Mouse (Mus musculus) stomach, embryonic 15.5 days (tissue): Measurements from ENCODE around the gene Ipo9. TPM values are rescaled to one million over a fixed set of nuclear protein-coding genes. Genes with fewer than 3 reads are reported as not detected.

ENCODE experiments used
- ATAC-seq: fragments of 200-750 bp; cut with Nextera tagmentation; 2 replicates; pipeline ENCODE4 v1.8.0; 2017; ENCODE audit warnings: low read depth, moderate number of reproducible peaks, moderate TSS enrichment; ENCODE audit not compliant: insufficient read depth, low FRiP score
- H3K27ac ChIP-seq: fragments of 300-500 bp; sonication (generic); 2 replicates; pipeline ENCODE4 v1.5.1; 2015; ENCODE audit warnings: mild to moderate bottlenecking, inconsistent platforms
- H3K27me3 ChIP-seq: fragments of 300-500 bp; sonication (generic); replicated peaks from 2 replicates; pipeline ENCODE4 v1.6.1; 2015; ENCODE audit warnings: inconsistent platforms
- H3K36me3 ChIP-seq: fragments of 300-500 bp; sonication (generic); 2 replicates; pipeline ENCODE4 v1.6.1; 2015; ENCODE audit warnings: inconsistent platforms
- H3K4me1 ChIP-seq: fragments of 300-500 bp; sonication (generic); 2 replicates; pipeline ENCODE4 v1.6.1; 2015; ENCODE audit warnings: inconsistent platforms
- H3K4me2 ChIP-seq: fragments of 300-500 bp; sonication (generic); 2 replicates; pipeline ENCODE4 v1.6.1; 2015; ENCODE audit warnings: mild to moderate bottlenecking, inconsistent platforms
- H3K4me3 ChIP-seq: fragments of 300-500 bp; sonication (generic); replicated peaks from 2 replicates; pipeline ENCODE4 v1.5.1; 2015; ENCODE audit warnings: inconsistent platforms
- H3K9ac ChIP-seq: fragments of 300-500 bp; sonication (generic); 2 replicates; pipeline ENCODE4 v1.6.1; 2015; ENCODE audit warnings: inconsistent platforms
- H3K9me3 ChIP-seq: fragments of 300-500 bp; sonication (generic); 2 replicates; pipeline ENCODE4 v1.6.1; 2016; ENCODE audit warnings: inconsistent platforms
- WGBS: fragments of 180-500 bp; shearing (Covaris S2); methylation state at CpG from one replicate; pipeline ENCODE4 v1.1.7; 2015; 5-methylcytosine and 5-hydroxymethylcytosine counted together
- polyA plus RNA-seq: library from polyadenylated mRNA; unstranded; fragments of >200 nt; fragmentation: Nextera tagmentation; extraction: Ambion mirVana; gene quantifications from 2 replicates; pipeline ENCODE4 v1.2.1, GENCODE M21; 2015

The Ipo9 gene
- polyA plus RNA-seq, 1 experiment from 2014 or later = 88.7 TPM

DNA sequence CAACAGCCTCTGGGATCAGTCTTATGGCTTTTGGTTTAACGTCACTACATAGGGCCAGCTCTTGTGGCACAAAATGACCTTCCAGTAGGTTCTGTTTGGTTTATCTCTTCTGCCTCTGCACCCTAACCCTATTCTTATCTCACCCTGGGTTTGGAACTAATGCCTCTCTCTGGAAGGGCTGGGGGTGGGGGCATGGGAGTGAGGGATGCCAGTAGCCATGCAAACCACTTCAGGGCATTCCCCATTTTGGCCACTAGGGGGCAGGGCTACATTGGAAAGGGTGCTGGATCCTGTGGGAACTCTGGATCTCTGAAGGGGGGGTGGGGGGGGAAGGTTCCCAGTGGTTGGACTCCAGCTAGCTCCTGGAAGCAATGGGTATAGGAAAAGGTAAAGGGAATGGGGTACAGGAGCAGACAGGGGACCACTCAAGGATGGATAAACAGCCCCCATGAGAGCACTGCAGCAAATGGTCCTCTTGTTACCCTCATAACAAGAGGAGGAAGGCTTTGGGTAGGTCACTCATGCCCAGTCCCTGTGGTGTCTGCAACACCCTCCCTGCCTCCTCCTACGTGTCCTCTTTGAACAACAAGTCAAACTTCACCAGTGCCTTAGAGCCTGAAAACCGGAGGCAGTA lies 30.9 kb upstream of the Ipo9 start:
- H3K9me3 ChIP-seq = no peaks in the 10 kb centered on the region
- H3K4me3 ChIP-seq = no peak overlapping the region
- peaks cover 20% of the 10 kb centered on the region for H3K36me3 ChIP-seq
- H3K4me2 ChIP-seq = no peak overlapping the region
- H3K4me1 ChIP-seq = peaks cover 12% of the 10 kb centered on the region
- peak overlapping the region; percentile 74; the same call in 1 of the 2 replicates for H3K27ac ChIP-seq
- no peak overlapping the region for H3K9ac ChIP-seq
- WGBS = 81% methylated on average over 3 of the region's 3 CpGs
- no peak for ATAC-seq
- H3K27me3 ChIP-seq = no peaks in the 10 kb centered on the region

DNA sequence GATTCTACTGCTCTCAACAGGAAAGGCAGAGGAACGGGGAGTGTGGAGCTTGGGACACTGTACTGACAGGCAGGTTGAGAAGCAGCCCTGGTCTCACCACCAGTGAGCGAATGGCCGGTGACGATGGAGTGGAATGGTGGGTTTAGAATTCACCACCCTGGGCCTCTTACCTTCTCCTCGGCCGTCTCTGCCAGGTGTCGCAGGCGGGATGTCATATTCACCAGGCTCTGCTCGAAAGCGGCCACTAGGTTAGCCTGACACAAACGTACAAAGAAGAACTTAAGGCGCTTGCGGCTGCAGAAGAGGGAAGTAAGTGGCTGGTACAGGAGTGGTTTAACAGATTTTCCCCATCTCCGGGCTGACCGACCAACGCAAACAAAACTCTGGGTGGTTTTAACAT lies 30.2 kb upstream of the Ipo9 start:
- H3K27me3 ChIP-seq = no peaks in the 10 kb centered on the region
- peaks cover 12% of the 10 kb centered on the region for H3K4me1 ChIP-seq
- no peak for ATAC-seq
- H3K9ac ChIP-seq = no peak overlapping the region
- H3K36me3 ChIP-seq = peaks cover 18% of the 10 kb centered on the region
- 89% methylated on average over 16 of the region's 16 CpGs for WGBS
- H3K9me3 ChIP-seq = no peaks in the 10 kb centered on the region
- no peak overlapping the region for H3K4me2 ChIP-seq
- no peak overlapping the region for H3K27ac ChIP-seq
- H3K4me3 ChIP-seq = no peak overlapping the region

DNA sequence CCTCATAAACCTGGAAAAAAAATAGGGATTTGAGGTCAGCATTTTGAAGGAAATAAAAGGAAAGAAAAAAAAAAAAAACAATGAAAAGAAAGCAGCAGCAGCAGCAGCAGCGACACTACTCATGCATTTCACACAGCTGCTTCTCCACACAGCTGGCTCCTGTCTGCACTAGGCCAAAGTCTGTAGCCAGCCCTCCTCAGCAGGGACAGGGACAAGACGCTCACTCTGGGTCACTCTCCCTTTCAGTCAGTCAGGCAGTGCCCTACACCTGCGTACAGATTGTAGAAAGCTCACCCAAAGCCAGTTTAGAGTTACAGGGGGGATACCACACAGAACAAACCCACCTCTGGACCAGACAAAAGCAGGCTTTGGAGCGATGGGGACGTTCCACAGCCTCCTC lies 27.6 kb upstream of the Ipo9 start:
- Histone ChIP-seq H3K9ac (no peak overlapping the region), H3K27ac (no peak overlapping the region), H3K4me1 (peaks cover 8% of the 10 kb centered on the region), H3K27me3 (no peaks in the 10 kb centered on the region), H3K4me2 (no peak overlapping the region), H3K36me3 (peaks cover 27% of the 10 kb centered on the region), H3K4me3 (no peak overlapping the region), H3K9me3 (no peaks in the 10 kb centered on the region)
- ATAC-seq = no peak
- 86% methylated on average over 5 of the region's 5 CpGs for WGBS

DNA sequence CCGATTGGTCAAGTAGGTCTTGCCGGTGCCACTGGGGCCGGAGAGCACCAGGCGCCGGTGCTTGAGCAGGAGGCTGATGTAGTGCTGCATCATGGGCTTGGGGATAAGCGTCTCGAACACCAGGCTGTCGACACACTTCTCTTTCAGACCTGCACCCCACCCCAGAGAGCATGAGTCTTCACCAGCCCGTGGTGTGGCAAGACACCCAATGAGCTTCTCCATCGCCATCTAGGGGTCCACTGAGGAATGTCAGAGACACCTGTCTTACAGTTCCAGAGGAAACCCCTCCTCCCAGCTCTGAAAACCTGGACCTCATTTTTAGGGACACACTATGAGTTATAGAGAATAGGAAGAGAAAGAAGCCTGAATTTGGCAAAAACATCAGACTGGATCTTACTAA lies 22.0 kb upstream of the Ipo9 start:
- H3K27ac ChIP-seq = no peak overlapping the region
- WGBS = 75% methylated on average over 10 of the region's 10 CpGs
- H3K4me1 ChIP-seq = no peaks in the 10 kb centered on the region
- no peak for ATAC-seq
- no peaks in the 10 kb centered on the region for H3K27me3 ChIP-seq
- H3K9me3 ChIP-seq = no peaks in the 10 kb centered on the region
- no peak overlapping the region for H3K4me2 ChIP-seq
- peaks cover 43% of the 10 kb centered on the region for H3K36me3 ChIP-seq
- H3K4me3 ChIP-seq = no peak overlapping the region
- no peak overlapping the region for H3K9ac ChIP-seq

DNA sequence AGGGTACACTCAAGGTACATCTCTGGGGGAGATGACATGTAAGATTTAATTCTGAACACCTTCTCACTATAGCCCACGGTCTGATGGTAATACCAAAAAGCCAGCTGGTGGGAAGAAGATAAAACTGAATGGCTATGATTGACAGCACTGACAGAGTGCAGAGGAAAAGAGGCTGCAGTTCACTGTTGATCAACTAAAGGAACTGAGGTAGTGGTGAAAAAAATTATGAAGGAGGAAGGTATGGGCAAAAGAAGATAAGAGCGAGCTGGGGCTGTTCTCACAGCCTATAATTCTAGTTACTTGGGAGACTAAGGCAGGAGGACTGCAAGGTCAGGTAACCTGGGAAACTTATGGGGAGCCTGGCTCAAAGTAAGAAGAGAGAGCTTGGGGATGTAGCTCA lies 21.1 kb upstream of the Ipo9 start:
- Histone ChIP-seq H3K4me2 (no peak overlapping the region), H3K9ac (no peak overlapping the region), H3K4me3 (no peak overlapping the region), H3K27me3 (no peaks in the 10 kb centered on the region), H3K4me1 (no peaks in the 10 kb centered on the region), H3K36me3 (peaks cover 43% of the 10 kb centered on the region), H3K27ac (no peak overlapping the region), H3K9me3 (no peaks in the 10 kb centered on the region)
- 85% methylated on average over 2 of the region's 2 CpGs for WGBS
- ATAC-seq = no peak

DNA sequence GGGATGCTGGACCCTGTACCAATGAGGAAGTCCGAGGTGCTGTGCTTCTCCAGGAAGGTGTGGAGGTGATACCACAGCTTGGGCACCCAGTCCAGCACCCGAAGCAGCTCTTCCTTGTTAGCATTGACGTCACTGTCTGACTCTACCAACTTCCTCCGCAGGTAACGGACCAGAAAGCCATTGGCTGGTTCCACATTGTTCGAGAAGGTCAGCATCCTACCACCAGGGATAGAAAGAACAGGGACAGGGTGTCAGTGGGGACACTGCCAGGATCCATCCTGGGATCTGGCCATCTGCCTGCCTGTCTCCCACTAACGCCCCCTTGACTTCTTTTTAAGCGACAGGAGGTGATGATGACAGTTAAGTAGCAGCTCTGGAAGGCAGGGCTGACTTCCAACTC lies 19.6 kb upstream of the Ipo9 start:
- Histone ChIP-seq H3K27me3 (no peaks in the 10 kb centered on the region), H3K9ac (no peak overlapping the region), H3K4me2 (no peak overlapping the region), H3K4me1 (no peaks in the 10 kb centered on the region), H3K36me3 (peaks cover 38% of the 10 kb centered on the region), H3K9me3 (no peaks in the 10 kb centered on the region), H3K27ac (no peak overlapping the region), H3K4me3 (no peak overlapping the region)
- WGBS = 90% methylated on average over 8 of the region's 8 CpGs
- no peak for ATAC-seq

DNA sequence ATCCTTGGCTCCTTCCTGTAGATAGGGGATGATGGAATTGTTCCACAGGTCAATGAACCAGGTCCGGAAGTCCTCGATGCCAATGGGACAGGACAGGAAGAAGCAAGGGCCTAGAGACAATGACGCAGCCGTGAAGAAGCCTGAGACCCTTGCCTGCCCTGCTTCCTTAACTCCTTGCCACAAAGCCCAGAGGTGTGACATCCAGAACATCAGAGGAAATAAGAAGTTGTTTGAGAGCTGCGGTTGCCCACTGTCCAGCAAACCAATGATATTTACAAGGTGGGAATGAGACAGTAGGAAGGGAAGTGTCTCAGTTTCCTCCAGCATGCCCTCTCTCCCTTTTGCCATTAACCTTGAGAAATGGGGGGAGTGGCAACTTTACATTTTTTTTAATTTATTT lies 18.6 kb upstream of the Ipo9 start:
- no peak for ATAC-seq
- 92% methylated on average over 5 of the region's 5 CpGs for WGBS

DNA sequence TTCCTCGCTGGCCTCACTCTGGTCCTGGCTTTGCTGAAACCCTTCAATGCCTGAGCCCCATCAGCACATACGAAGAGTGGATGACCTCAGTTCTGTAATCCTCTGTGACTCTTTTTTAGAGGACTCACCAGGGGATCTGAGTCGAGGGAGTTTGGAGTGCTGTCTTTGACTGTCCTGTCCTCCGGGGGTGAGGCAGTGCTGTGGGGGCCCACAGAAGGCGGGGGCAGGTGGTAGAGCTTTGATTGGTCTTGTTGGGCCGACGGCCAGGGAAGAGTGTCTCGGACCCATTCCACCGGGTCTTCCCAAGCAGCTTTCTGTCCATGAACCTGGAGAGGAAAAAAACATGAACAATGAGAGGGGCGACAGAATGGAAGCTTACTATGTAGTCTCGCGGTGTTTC lies 13.2 kb upstream of the Ipo9 start:
- Histone ChIP-seq H3K4me3 (no peak overlapping the region), H3K4me1 (no peaks in the 10 kb centered on the region), H3K4me2 (no peak overlapping the region), H3K27me3 (no peaks in the 10 kb centered on the region), H3K27ac (no peak overlapping the region), H3K9me3 (no peaks in the 10 kb centered on the region), H3K9ac (no peak overlapping the region), H3K36me3 (peaks cover 24% of the 10 kb centered on the region)
- WGBS = 93% methylated on average over 12 of the region's 12 CpGs
- ATAC-seq = no peak

More for the DNA sequence above, 18.6 kb upstream of the Ipo9 start:
- no peak overlapping the region for H3K4me3 ChIP-seq
- H3K9me3 ChIP-seq = no peaks in the 10 kb centered on the region
- H3K4me2 ChIP-seq = no peak overlapping the region
- H3K4me1 ChIP-seq = no peaks in the 10 kb centered on the region
- no peak overlapping the region for H3K27ac ChIP-seq
- peaks cover 29% of the 10 kb centered on the region for H3K36me3 ChIP-seq
- no peaks in the 10 kb centered on the region for H3K27me3 ChIP-seq
- no peak overlapping the region for H3K9ac ChIP-seq

DNA sequence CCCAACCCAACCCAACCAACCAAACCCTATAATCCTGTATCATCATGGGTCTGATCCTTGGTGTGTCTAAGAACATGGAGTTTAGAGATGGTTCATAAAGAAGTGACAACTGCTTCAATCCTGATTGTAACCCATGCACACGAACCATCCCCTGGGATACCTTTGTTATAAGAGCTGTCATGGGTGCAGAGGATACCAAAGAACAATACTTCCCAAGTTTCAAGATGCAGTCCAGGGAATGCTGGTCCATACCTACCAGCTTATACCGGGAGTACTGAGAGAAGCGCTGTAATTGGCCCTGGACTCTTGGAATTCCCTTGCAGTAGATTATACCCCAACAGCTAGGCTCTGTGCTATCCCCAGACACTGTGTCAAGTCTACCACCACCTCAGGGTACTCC lies 11.6 kb upstream of the Ipo9 start:
- WGBS = 89% methylated on average over 3 of the region's 3 CpGs

DNA sequence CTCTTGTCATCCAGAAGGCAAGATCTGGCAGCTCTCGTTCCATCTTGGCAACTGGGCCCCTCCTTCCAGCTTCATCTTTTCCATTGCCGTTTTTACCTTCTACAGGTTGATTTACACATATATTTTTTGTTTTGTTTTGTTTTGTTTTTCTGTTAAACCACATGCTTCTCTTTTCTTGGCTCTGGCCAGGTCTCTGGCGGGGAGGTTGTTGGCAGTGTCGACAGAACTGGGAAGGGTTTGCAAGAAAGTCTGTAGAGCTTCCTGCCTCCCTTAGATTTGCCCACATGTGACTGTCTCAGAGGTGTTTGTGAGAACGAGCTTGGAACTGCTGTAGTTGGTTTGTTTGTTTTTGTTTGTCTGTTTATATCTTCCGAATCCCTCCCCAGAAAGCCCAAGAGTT lies 10.7 kb upstream of the Ipo9 start:
- peaks cover 22% of the 10 kb centered on the region for H3K36me3 ChIP-seq
- H3K4me1 ChIP-seq = no peaks in the 10 kb centered on the region
- H3K9me3 ChIP-seq = no peaks in the 10 kb centered on the region
- WGBS = 82% methylated on average over 6 of the region's 6 CpGs
- no peak overlapping the region for H3K4me2 ChIP-seq
- H3K4me3 ChIP-seq = no peak overlapping the region
- no peak overlapping the region for H3K27ac ChIP-seq
- no peaks in the 10 kb centered on the region for H3K27me3 ChIP-seq
- no peak for ATAC-seq
- no peak overlapping the region for H3K9ac ChIP-seq

More for the DNA sequence above, 11.6 kb upstream of the Ipo9 start:
- Histone ChIP-seq H3K4me1 (no peaks in the 10 kb centered on the region), H3K27me3 (no peaks in the 10 kb centered on the region), H3K4me2 (no peak overlapping the region), H3K4me3 (no peak overlapping the region), H3K27ac (no peak overlapping the region), H3K9me3 (no peaks in the 10 kb centered on the region), H3K36me3 (peaks cover 22% of the 10 kb centered on the region), H3K9ac (no peak overlapping the region)
- ATAC-seq = no peak

DNA sequence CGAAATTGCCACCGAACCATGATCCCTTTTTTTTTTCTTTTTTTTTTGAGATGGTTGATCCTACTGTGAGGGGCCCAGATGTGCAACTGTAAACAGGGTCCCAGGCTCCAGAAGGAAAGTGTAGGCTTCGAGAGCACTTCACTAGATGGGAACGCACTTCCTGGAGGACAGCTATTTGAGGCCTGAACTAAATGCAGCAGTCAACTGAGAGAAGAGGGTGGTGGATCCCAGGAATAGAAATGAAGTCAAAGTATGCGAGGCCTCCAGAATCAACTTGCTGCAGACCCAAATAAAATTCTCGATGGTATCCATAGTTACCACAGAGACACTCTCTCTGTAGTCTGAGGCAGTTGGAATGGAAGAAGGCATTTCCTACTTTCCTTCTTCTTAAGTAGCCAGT lies 8.5 kb upstream of the Ipo9 start:
- Histone ChIP-seq H3K4me3 (no peak overlapping the region), H3K9me3 (no peaks in the 10 kb centered on the region), H3K36me3 (peaks cover 22% of the 10 kb centered on the region), H3K27me3 (no peaks in the 10 kb centered on the region), H3K4me2 (no peak overlapping the region), H3K27ac (no peak overlapping the region), H3K4me1 (no peaks in the 10 kb centered on the region), H3K9ac (no peak overlapping the region)
- WGBS = 87% methylated on average over 6 of the region's 6 CpGs
- ATAC-seq = no peak

DNA sequence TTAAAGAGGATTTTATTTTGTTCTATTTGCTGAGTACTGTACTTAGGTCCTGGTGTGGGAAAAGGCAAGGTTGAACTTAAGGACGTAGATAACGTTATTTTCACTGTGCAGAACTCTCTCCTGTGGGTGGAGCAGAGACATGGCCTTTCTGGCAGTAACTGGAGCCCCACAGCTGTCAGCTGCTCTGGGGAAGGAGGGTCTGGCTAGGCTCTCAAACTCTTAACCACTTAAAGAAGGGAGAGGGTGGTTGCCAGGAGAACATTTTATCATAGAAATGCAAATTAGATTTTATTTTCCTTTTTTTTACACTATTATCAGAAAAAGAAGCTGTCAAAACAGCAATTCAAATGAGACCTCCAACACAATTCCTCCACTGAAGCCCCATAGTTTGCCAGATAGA lies 5.5 kb upstream of the Ipo9 start:
- Histone ChIP-seq H3K4me2 (no peak overlapping the region), H3K27ac (no peak overlapping the region), H3K4me1 (no peaks in the 10 kb centered on the region), H3K4me3 (no peak overlapping the region), H3K9me3 (no peaks in the 10 kb centered on the region), H3K9ac (no peak overlapping the region), H3K36me3 (peaks cover under 1% of the 10 kb centered on the region; the same call in 1 of the 2 replicates), H3K27me3 (no peaks in the 10 kb centered on the region)
- WGBS = 12% methylated on average over 2 of the region's 2 CpGs
- ATAC-seq = no peak; the same call in 1 of the 2 replicates

DNA sequence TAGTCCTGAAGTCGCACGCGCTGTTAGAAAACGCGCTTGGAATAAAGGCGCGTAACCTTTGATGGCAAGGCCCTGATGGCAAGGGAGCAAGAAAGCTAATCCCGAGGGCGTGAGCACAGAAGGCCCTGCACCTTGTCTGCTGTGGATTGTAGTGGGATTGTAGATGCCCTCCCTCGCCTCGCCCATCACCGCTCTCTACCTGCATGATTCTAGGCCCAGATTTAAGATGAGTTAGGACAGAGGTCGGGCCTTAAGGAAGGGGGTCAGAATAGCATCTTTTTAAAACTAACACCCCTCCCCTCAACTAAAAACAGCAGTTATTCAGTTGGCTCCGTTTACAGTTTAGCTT lies 344 bp upstream of the Ipo9 start:
- Histone ChIP-seq H3K27me3 (no peaks in the 10 kb centered on the region), H3K4me3 (peak overlapping the region; percentile 96), H3K4me2 (peak overlapping the region; percentile 78), H3K27ac (peak overlapping the region; percentile 71), H3K9me3 (no peaks in the 10 kb centered on the region), H3K36me3 (no peaks in the 10 kb centered on the region; the same call in 1 of the 2 replicates), H3K4me1 (peaks cover 12% of the 10 kb centered on the region; the same call in 1 of the 2 replicates), H3K9ac (peak overlapping the region; percentile 62)
- ATAC-seq = peak; percentile 41
- 2% methylated on average over 14 of the region's 14 CpGs for WGBS
